Mouse (Mus musculus) heart, postnatal 0 days (tissue): ENCODE measurements around the gene Enox1.

ENCODE experiments used
- CTCF ChIP-seq: IDR thresholded peaks from 2 replicates; pipeline ENCODE4 v1.5.1; 2016; ENCODE audit warnings: antibody characterized with exemption, control low read depth, low read depth
- EP300 ChIP-seq: IDR thresholded peaks from 2 replicates; pipeline ENCODE4 v1.6.1; 2016; ENCODE audit warnings: antibody characterized with exemption, low read depth

DNA sequence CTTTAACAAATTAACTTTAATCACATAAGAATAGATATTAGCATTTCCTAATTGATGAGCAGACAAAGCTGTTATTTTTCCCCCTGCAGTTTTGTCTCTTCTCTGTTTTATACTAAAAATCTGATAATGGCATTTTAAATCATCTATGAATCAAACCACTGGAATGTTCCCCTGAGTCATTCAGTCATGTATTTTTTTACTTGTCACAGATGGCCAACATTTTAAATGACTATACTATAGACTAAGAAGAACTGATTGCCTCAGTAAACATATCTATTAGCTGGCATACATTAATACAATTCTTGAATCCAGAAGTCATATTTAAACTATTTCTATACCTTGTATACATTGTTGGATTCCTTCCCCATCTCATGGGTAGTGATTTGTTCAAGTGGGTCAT, 173.2 kb downstream of the Enox1 start:
- no peak for TF ChIP-seq CTCF
- no peak for TF ChIP-seq EP300
